Mouse (Mus musculus): ENCODE data around the gene Gm20716. TPM values are rescaled to one million over a fixed set of nuclear protein-coding genes. Genes with fewer than 3 reads are reported as not detected.
A peak's percentile ranks its signal among the peaks of the same experiment; 100 is the strongest.

Gm20716 gene
- total and polyA plus RNA-seq, 2 experiments from 2014 or later, result 9.2 to 14.2 TPM

DNA sequence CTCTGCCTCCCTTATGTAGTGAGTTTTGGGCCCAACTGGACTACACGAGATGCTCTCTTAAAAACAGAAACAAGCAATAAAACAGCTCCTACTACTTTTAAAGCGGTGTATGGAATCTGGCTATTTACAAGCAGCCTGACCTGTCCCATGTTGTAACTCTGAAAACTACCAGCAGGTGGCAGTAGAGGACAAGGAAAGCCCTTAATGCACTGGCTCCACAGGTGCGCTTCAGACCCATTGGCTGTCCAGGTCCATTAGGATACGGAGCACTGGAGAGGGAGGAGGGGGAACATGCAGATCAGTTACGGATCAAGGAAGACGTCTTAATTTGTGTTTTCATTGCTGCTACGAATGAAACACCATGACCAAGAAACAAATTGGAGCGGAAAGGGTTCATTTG is 20.1 kb upstream of the Gm20716 start:
- ATAC-seq (ENCODE audit: insufficient read depth, low read depth) (peak; percentile 34; the same call in 1 of the 2 replicates), DNase-seq (ENCODE audit: low spot score) (peak; percentile 45)
- Histone ChIP-seq H3K27ac (ENCODE audit: low read depth) (no peak overlapping the region), H3K4me2 (ENCODE audit: low read depth, low read length) (no peak overlapping the region), H3K4me3 (ENCODE audit: low read depth, low read length) (no peak overlapping the region), H3K27me3 (ENCODE audit: control insufficient read depth, insufficient read depth, low read length) (peaks cover 36% of the 10 kb centered on the region), H3K9me3 (replicated peaks; ENCODE audit: control insufficient read depth, low read length) (no peaks in the 10 kb centered on the region), H3K4me1 (ENCODE audit: control insufficient read depth, insufficient read depth) (no peaks in the 10 kb centered on the region), H3K36me3 (replicated peaks; ENCODE audit: control insufficient read depth, insufficient read depth, low read length) (no peaks in the 10 kb centered on the region), H3K9ac (replicated peaks; ENCODE audit: low read depth, low read length) (no peak overlapping the region)
- WGBS, result 17% methylated on average over 8 of the region's 8 CpGs
- TF ChIP-seq CTCF (IDR thresholded peaks at IDR 0.05; ENCODE audit: low read depth) (peak; percentile 87), EP300 (IDR thresholded peaks at IDR 0.05; ENCODE audit: low read depth) (no peak)

DNA sequence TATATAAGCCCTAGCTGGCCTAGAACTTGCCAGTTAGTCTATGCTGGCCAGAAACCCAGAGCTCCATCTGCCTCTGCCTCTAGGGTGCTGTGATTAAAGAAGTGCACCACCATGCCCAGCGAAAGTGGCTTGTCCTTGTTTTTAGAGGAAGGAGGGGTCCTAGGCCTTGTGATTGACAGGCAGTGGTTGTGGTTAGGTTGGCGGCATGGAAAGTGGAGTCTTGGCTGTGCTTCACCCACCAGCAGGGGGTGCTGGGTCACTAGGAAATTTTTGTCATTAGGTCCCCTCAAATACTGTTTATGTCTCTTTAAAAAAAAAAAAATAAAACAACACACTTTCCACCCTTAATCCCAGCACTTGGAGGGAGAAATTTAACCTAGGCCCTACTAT is 18.7 kb upstream of the Gm20716 start:
- Histone ChIP-seq H3K27me3 (ENCODE audit: control insufficient read depth, insufficient read depth, low read length) (peaks cover 32% of the 10 kb centered on the region), H3K9ac (replicated peaks; ENCODE audit: low read depth, low read length) (no peak overlapping the region), H3K9me3 (replicated peaks; ENCODE audit: control insufficient read depth, low read length) (no peaks in the 10 kb centered on the region), H3K4me3 (ENCODE audit: low read depth, low read length) (no peak overlapping the region), H3K36me3 (replicated peaks; ENCODE audit: control insufficient read depth, insufficient read depth, low read length) (no peaks in the 10 kb centered on the region), H3K4me1 (ENCODE audit: control insufficient read depth, insufficient read depth) (no peaks in the 10 kb centered on the region), H3K27ac (ENCODE audit: low read depth) (no peak overlapping the region), H3K4me2 (ENCODE audit: low read depth, low read length) (no peak overlapping the region)
- WGBS, result 27% methylated on average over 2 of the region's 2 CpGs
- TF ChIP-seq EP300 (IDR thresholded peaks at IDR 0.05; ENCODE audit: low read depth) (no peak), CTCF (IDR thresholded peaks at IDR 0.05; ENCODE audit: low read depth) (peak; percentile 23; the same call in 1 of the 2 replicates)
- no peak for ATAC-seq (ENCODE audit: insufficient read depth, low read depth)
- no peak for DNase-seq (ENCODE audit: low spot score)

DNA sequence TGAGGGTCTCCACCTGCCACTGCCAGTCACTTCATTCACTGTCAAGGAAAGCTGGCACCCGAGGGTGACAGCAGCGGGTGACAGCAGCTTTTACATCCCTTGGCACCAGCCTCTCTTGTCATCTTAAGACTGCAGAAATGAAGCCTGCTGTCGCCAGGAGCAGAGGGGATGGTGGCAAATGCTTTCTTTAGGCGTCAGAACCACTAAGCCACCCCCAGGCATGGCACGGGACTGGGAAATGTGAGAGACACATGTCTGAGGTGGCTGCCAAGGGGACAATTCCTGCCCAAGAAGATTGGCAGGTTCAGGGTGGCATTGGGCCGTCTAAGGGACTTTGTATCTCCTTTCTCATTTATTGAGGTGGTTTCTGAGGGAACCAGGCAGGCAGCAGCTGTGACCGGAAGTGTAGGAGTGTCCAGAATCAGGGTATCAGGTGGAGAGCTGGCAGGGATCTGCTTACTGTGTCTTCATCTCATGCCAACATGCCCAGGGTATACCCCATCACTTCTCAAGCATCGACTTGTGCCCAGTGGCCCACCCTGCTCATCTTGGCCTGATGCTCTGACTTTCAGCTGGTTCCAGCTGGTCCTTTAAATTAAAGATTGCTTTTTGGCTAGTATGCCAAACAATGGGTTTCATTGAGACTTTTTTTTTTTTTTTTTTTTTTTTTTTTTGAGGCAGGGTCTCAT is 18.1 kb upstream of the Gm20716 start:
- Histone ChIP-seq H3K4me3 (ENCODE audit: low read depth, low read length) (no peak overlapping the region), H3K9me3 (replicated peaks; ENCODE audit: control insufficient read depth, low read length) (no peaks in the 10 kb centered on the region), H3K36me3 (replicated peaks; ENCODE audit: control insufficient read depth, insufficient read depth, low read length) (no peaks in the 10 kb centered on the region), H3K27me3 (ENCODE audit: control insufficient read depth, insufficient read depth, low read length) (peaks cover 27% of the 10 kb centered on the region), H3K4me1 (ENCODE audit: control insufficient read depth, insufficient read depth) (no peaks in the 10 kb centered on the region), H3K4me2 (ENCODE audit: low read depth, low read length) (no peak overlapping the region), H3K9ac (replicated peaks; ENCODE audit: low read depth, low read length) (no peak overlapping the region), H3K27ac (ENCODE audit: low read depth) (no peak overlapping the region)
- ATAC-seq (ENCODE audit: insufficient read depth, low read depth) (no peak), DNase-seq (ENCODE audit: low spot score) (no peak)
- 64% methylated on average over 8 of the region's 8 CpGs for WGBS
- no peak for TF ChIP-seq EP300 (IDR thresholded peaks at IDR 0.05; ENCODE audit: low read depth)
- no peak for TF ChIP-seq CTCF (IDR thresholded peaks at IDR 0.05; ENCODE audit: low read depth)

DNA sequence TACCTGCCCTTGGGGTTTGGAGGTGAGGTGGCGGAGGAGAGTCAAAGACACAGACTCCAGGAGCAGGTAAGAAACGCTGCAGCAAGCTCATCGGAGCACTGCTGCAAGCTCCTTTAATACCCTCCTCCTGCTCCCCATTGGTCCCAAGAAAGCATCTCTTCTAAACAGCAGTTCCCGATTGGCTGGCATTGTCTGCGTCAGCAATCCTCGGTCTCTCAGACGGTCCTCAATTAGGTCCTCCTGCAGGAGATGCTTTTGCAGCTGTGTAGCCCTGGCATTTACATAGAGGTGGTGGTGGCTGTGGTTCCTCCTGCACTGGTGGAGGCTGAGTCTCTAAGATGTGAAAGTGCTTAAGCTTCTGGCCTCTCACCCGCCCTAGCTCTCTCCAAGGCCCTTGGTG is 15.4 kb upstream of the Gm20716 start:
- no peaks in the 10 kb centered on the region for H3K9me3 ChIP-seq (replicated peaks; ENCODE audit: control insufficient read depth, low read length)
- no peak overlapping the region for H3K4me3 ChIP-seq (ENCODE audit: low read depth, low read length)
- H3K27ac ChIP-seq (ENCODE audit: low read depth), result no peak overlapping the region
- H3K9ac ChIP-seq (replicated peaks; ENCODE audit: low read depth, low read length), result no peak overlapping the region
- TF ChIP-seq CTCF (IDR thresholded peaks at IDR 0.05; ENCODE audit: low read depth) (no peak), EP300 (IDR thresholded peaks at IDR 0.05; ENCODE audit: low read depth) (no peak)
- H3K4me2 ChIP-seq (ENCODE audit: low read depth, low read length), result no peak overlapping the region
- no peaks in the 10 kb centered on the region for H3K36me3 ChIP-seq (replicated peaks; ENCODE audit: control insufficient read depth, insufficient read depth, low read length)
- 27% methylated on average over 8 of the region's 8 CpGs for WGBS
- no peak for DNase-seq (ENCODE audit: low spot score)
- 0 out of 2 replicates have a peak, but pooled peaks cover 6% of the 10 kb centered on the region for H3K27me3 ChIP-seq (ENCODE audit: control insufficient read depth, insufficient read depth, low read length)
- no peak for ATAC-seq (ENCODE audit: insufficient read depth, low read depth)
- H3K4me1 ChIP-seq (ENCODE audit: control insufficient read depth, insufficient read depth), result no peaks in the 10 kb centered on the region

DNA sequence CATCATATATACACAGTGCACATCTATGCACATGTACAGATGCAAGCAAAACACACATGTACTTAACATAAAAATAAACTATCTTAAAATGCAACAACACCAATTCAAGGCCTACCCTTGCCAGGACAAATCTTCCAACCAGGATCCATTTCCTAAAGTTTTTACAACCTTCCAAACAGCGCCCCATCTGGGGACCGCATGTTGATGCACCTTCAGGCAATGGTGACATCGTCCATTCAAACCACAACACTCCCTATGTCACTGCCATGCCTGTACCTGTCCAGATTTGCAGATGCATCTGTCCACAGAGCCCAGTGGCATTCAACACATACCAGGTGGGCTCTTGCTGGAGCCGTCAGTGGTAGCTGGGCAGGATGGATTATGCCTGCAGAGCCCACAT is 13.1 kb upstream of the Gm20716 start:
- Histone ChIP-seq H3K27ac (ENCODE audit: low read depth) (no peak overlapping the region), H3K27me3 (ENCODE audit: control insufficient read depth, insufficient read depth, low read length) (0 out of 2 replicates have a peak, but pooled peaks cover 5% of the 10 kb centered on the region), H3K9me3 (replicated peaks; ENCODE audit: control insufficient read depth, low read length) (0 out of 2 replicates have a peak, but pooled peaks cover 7% of the 10 kb centered on the region), H3K4me1 (ENCODE audit: control insufficient read depth, insufficient read depth) (no peaks in the 10 kb centered on the region), H3K36me3 (replicated peaks; ENCODE audit: control insufficient read depth, insufficient read depth, low read length) (no peaks in the 10 kb centered on the region), H3K4me3 (ENCODE audit: low read depth, low read length) (no peak overlapping the region), H3K9ac (replicated peaks; ENCODE audit: low read depth, low read length) (no peak overlapping the region), H3K4me2 (ENCODE audit: low read depth, low read length) (no peak overlapping the region)
- TF ChIP-seq EP300 (IDR thresholded peaks at IDR 0.05; ENCODE audit: low read depth) (no peak), CTCF (IDR thresholded peaks at IDR 0.05; ENCODE audit: low read depth) (no peak)
- ATAC-seq (ENCODE audit: insufficient read depth, low read depth) (no peak), DNase-seq (ENCODE audit: low spot score) (no peak)
- 70% methylated on average over 4 of the region's 4 CpGs for WGBS

DNA sequence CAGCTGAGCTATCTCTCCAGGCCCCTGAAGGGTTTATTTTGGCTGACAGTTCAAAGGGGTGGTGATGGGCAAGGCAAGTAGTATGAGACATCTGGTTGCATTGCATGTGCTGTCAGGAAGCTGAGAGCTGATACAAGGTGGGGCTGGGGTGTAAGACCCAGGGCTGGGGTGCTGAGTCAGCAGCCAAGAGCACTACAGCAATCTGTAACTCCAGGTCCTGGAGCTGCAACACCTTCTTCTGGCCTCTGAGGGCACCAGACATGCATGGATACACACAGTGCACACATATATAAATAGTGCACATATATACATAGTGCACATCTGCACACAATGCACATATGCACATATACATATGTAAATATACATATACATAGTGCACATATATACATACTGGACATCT is 12.7 kb upstream of the Gm20716 start:
- TF ChIP-seq CTCF (IDR thresholded peaks at IDR 0.05; ENCODE audit: low read depth) (no peak), EP300 (IDR thresholded peaks at IDR 0.05; ENCODE audit: low read depth) (no peak)
- H3K4me1 ChIP-seq (ENCODE audit: control insufficient read depth, insufficient read depth), result no peaks in the 10 kb centered on the region
- peak; percentile 21 for DNase-seq (ENCODE audit: low spot score)
- ATAC-seq (ENCODE audit: insufficient read depth, low read depth), result no peak
- no peak overlapping the region for H3K4me2 ChIP-seq (ENCODE audit: low read depth, low read length)
- H3K4me3 ChIP-seq (ENCODE audit: low read depth, low read length), result no peak overlapping the region
- H3K9ac ChIP-seq (replicated peaks; ENCODE audit: low read depth, low read length), result no peak overlapping the region
- 0 out of 2 replicates have a peak, but pooled peaks cover 9% of the 10 kb centered on the region for H3K9me3 ChIP-seq (replicated peaks; ENCODE audit: control insufficient read depth, low read length)
- H3K27me3 ChIP-seq (ENCODE audit: control insufficient read depth, insufficient read depth, low read length), result 0 out of 2 replicates have a peak, but pooled peaks cover 5% of the 10 kb centered on the region
- H3K36me3 ChIP-seq (replicated peaks; ENCODE audit: control insufficient read depth, insufficient read depth, low read length), result no peaks in the 10 kb centered on the region
- no peak overlapping the region for H3K27ac ChIP-seq (ENCODE audit: low read depth)
